Mouse (Mus musculus): ENCODE results near the gene Lgmn. TPM values are rescaled to one million over a fixed set of nuclear protein-coding genes. Genes with fewer than 3 reads are reported as not detected.

Lgmn gene
- polyA plus RNA-seq, 1 experiment from 2014 or later: 73.1 TPM

DNA sequence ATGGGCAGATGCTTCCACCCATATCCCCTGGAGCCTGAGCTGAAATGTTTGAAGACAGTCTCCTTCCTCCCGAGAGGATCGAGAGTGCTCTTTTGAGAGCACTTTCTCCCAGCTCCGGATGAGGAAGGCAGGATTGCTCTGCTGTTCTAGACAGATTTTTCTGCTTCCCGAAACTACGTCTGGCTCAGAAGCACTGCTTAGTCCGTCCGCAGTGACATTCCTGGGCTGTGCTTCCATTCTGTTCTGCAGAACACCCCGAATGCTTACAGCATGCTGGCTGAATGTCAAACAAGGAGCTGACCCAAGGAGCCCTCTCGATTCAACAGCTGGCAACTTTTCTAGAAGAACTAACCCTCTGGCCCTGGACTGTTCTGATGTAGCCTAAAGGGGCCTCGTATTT lies 10.8 kb upstream of the Lgmn start:
- Histone ChIP-seq H3K9me3 (no peaks in the 10 kb centered on the region), H3K4me2 (replicated peaks) (no peak overlapping the region), H3K4me1 (no peaks in the 10 kb centered on the region), H3K36me3 (no peaks in the 10 kb centered on the region), H3K27ac (replicated peaks) (no peak overlapping the region), H3K27me3 (no peaks in the 10 kb centered on the region), H3K9ac (replicated peaks) (no peak overlapping the region), H3K4me3 (no peak overlapping the region)
- no peak for ATAC-seq (replicated peaks)
- 74% methylated on average over 10 of the region's 10 CpGs for WGBS

DNA sequence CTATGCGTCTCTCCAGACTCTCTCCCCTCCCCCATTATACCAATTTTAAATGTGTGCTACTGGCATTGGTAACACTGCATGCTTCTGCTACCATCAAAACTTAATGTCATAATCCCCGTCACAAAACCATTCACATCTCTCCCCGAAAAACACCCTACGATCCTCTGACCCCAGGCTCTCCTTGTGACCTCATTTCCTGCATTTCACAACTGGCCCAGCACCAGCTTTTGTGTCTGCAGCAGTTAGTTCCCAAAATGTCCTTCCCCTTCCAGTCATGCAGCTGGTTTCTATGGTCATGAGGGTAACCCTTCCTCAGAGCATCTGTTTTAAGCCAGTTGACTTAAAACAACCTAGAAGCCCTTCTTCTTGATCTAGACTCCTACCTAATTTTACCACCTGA lies 5.8 kb upstream of the Lgmn start:
- no peak for ATAC-seq (replicated peaks)
- WGBS: 84% methylated on average over 4 of the region's 4 CpGs
- Histone ChIP-seq H3K9ac (replicated peaks) (no peak overlapping the region), H3K4me3 (no peak overlapping the region), H3K27ac (replicated peaks) (no peak overlapping the region), H3K9me3 (no peaks in the 10 kb centered on the region), H3K36me3 (no peaks in the 10 kb centered on the region), H3K4me2 (replicated peaks) (no peak overlapping the region), H3K4me1 (no peaks in the 10 kb centered on the region), H3K27me3 (no peaks in the 10 kb centered on the region)

DNA sequence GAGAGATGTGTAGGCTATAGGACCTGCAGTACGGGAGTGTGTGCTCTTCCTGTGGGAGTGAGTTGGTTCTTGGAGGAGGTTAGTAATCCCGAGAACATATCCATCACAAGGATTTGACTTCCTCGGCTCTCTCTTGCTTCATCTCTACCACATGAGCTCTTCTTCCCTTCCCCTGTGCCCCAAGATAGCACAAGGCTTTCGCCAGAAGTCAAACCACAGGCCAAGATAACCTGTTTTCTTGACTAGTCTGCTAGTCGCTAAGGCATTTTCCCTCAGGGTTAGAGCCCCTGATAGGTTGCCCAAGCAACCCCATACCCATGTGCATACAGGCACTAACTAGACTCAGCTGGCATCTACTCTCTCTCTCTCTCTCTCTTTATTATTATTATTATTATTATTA lies 4.1 kb upstream of the Lgmn start:
- WGBS: 87% methylated on average over 5 of the region's 5 CpGs
- H3K4me3 ChIP-seq: no peak overlapping the region
- H3K27me3 ChIP-seq: no peaks in the 10 kb centered on the region
- peaks cover 10% of the 10 kb centered on the region for H3K4me1 ChIP-seq
- no peak overlapping the region for H3K4me2 ChIP-seq (replicated peaks)
- no peak overlapping the region for H3K9ac ChIP-seq (replicated peaks)
- no peaks in the 10 kb centered on the region for H3K9me3 ChIP-seq
- no peak for ATAC-seq (replicated peaks)
- H3K27ac ChIP-seq (replicated peaks): no peak overlapping the region
- no peaks in the 10 kb centered on the region for H3K36me3 ChIP-seq

DNA sequence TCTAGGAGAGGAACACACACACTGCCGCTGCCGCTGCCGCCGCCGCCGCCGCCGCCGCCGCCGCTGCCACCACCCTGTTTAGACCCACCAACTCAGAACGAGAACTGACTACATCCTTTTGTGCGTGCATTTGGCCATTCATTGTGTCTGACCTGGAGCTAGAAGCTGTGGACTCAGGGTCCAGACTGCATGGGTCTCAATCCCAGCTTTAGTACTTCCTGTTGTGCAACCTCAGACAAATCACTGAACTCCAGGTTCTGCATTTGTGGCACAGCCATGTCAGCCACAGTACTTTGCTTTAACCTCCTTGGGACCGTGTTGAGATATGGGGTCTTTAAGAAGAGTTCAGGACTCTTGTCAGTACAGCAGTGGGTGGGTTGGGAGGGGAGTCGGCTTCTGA lies 3.0 kb upstream of the Lgmn start:
- 86% methylated on average over 15 of the region's 15 CpGs for WGBS
- ATAC-seq (replicated peaks): no peak
- Histone ChIP-seq H3K27me3 (no peaks in the 10 kb centered on the region), H3K4me1 (peaks cover 19% of the 10 kb centered on the region), H3K36me3 (no peaks in the 10 kb centered on the region), H3K9me3 (no peaks in the 10 kb centered on the region), H3K4me2 (replicated peaks) (no peak overlapping the region), H3K4me3 (no peak overlapping the region), H3K9ac (replicated peaks) (no peak overlapping the region), H3K27ac (replicated peaks) (no peak overlapping the region)

DNA sequence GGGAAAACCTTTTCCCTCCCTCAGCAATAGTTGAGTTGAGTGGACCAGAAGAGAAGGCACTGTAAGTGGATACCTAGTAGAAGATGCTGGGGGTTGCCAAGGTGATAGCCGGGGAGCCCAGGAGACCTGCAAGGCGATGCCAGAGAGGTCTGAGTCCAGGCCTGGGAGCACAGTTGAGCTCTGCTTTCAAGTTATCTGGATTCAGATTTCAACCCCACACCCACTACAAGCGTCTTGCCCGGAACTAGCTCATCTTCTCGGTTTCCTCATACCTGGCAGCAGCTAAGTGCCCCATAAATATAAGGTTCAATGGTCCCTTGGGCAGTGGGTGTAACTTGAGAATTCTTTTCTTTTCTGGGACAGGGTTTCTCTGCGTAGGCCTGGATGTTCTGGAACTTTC lies 1.5 kb upstream of the Lgmn start:
- Histone ChIP-seq H3K36me3 (no peaks in the 10 kb centered on the region), H3K9ac (replicated peaks) (no peak overlapping the region), H3K4me1 (peaks cover 22% of the 10 kb centered on the region), H3K4me2 (replicated peaks) (no peak overlapping the region), H3K4me3 (no peak overlapping the region), H3K9me3 (no peaks in the 10 kb centered on the region), H3K27me3 (no peaks in the 10 kb centered on the region), H3K27ac (replicated peaks) (no peak overlapping the region)
- ATAC-seq (replicated peaks): no peak
- 93% methylated on average over 6 of the region's 6 CpGs for WGBS

DNA sequence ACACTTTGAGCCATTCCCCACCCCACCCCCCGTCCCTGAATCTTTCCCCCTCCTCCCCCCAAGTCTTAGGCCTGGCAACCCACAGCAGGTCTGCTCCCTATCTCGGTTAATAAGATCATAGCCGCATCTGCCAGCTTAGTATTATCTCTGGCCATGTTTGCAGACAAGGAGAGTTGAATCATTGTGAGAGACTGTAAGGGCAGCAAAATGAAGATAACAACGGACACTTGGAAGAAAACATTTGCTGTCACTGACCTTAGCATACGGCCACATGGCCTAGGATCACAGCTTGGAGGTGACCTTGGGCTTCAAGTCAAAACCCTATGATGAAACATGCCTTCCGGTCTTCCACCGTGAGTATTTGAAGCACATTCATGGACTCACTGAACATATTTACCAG lies 938 bp upstream of the Lgmn start:
- Histone ChIP-seq H3K4me2 (replicated peaks) (no peak overlapping the region), H3K9me3 (no peaks in the 10 kb centered on the region), H3K27ac (replicated peaks) (no peak overlapping the region), H3K27me3 (no peaks in the 10 kb centered on the region), H3K9ac (replicated peaks) (no peak overlapping the region), H3K4me1 (peaks cover 22% of the 10 kb centered on the region), H3K36me3 (no peaks in the 10 kb centered on the region), H3K4me3 (no peak overlapping the region)
- WGBS: 89% methylated on average over 7 of the region's 7 CpGs
- no peak for ATAC-seq (replicated peaks)

DNA sequence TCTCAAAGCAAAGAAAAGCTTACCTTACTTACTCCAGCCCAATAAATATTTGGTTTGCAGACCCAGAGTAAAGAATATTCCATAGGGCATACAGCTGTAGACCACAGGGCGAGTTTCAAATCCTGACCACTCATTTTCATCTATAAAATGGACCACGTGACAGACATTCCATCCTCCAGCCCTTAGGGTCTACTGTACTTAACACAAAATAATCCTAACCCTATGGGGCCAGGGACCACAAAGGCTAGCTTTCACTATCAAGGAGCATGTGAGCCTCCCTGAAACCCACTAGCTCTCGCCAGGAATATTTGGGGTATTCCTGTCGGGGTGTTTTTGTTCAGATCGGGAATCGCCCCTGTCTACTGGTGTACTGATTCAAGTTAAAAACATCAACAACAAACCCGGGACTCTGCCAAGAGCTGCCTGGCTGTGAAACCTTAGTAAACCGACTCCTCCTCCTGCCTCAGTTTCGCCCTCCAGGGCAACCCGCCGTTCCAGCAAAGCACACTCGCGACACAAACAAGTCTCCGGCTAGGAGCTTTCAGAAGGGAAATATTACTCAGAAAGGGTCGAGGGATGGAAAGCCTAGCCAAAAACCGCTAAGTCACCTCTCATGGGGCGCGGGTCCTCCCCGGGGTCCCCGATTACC lies 506 bp downstream of the Lgmn start:
- 3% methylated on average over 20 of the region's 20 CpGs for WGBS
- Histone ChIP-seq H3K4me1 (peaks cover 22% of the 10 kb centered on the region), H3K9me3 (no peaks in the 10 kb centered on the region), H3K27me3 (no peaks in the 10 kb centered on the region), H3K36me3 (no peaks in the 10 kb centered on the region), H3K9ac (replicated peaks) (peak overlapping the region; percentile 77), H3K4me2 (replicated peaks) (peak overlapping the region; percentile 62), H3K4me3 (peak overlapping the region; percentile 78), H3K27ac (replicated peaks) (peak overlapping the region; percentile 64)
- ATAC-seq (replicated peaks): peak; percentile 59

DNA sequence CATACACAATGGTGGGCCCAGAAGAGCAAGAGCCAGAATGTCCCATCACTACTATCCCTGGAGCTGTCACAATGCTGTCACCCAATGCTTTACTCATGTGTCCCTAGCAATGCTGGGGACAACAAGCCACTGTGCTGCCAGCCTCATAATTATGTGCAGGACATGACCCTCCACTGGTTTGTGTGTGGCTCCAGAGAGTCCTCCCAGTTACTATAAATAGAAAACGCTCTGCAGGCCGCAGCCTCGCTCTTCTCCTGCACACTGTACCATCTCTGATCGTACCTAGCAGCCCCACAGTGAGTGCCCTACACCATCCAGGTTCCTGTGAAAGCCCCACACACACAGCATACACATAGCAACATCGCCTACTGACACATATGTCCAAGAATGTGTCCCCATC lies 1.7 kb downstream of the Lgmn start:
- ATAC-seq (replicated peaks): no peak
- no peak overlapping the region for H3K27ac ChIP-seq (replicated peaks)
- H3K27me3 ChIP-seq: no peaks in the 10 kb centered on the region
- 84% methylated on average over 5 of the region's 5 CpGs for WGBS
- H3K4me3 ChIP-seq: peak overlapping the region; percentile 78; the same call in 1 of the 2 replicates
- no peak overlapping the region for H3K4me2 ChIP-seq (replicated peaks)
- H3K9ac ChIP-seq (replicated peaks): no peak overlapping the region
- H3K4me1 ChIP-seq: peaks cover 22% of the 10 kb centered on the region
- no peaks in the 10 kb centered on the region for H3K36me3 ChIP-seq
- H3K9me3 ChIP-seq: no peaks in the 10 kb centered on the region

DNA sequence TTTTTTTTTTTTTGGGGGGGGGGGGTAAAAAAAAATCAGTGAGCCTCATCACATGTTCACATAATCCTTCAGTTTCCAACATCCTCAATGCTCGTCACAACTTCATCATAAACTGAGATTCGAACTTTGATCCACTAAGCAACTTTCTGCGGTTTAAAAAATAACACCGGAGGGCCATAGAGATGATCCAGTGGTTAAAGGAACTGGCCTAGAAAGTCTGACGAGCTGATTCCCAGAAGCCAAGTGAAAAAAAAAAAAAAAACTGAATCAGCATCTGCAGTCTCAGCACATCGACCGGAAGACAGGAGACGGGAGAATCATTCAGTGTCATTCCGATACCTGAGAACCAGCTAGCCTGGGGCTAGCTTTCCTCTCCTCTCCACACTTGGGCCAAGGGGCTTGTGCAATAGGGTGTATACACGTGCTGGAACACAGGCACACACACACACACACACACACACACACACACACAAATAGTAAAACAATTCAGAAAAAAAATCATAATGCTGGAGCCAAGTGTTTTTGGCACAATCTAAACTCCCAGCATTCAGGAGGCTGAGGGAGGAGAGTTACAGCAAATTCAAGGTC lies 2.6 kb downstream of the Lgmn start:
- no peak overlapping the region for H3K27ac ChIP-seq (replicated peaks)
- peaks cover 22% of the 10 kb centered on the region for H3K4me1 ChIP-seq
- no peak for ATAC-seq (replicated peaks)
- H3K9me3 ChIP-seq: no peaks in the 10 kb centered on the region
- H3K4me2 ChIP-seq (replicated peaks): no peak overlapping the region
- 78% methylated on average over 10 of the region's 10 CpGs for WGBS
- no peak overlapping the region for H3K9ac ChIP-seq (replicated peaks)
- no peak overlapping the region for H3K4me3 ChIP-seq
- no peaks in the 10 kb centered on the region for H3K27me3 ChIP-seq
- no peaks in the 10 kb centered on the region for H3K36me3 ChIP-seq

DNA sequence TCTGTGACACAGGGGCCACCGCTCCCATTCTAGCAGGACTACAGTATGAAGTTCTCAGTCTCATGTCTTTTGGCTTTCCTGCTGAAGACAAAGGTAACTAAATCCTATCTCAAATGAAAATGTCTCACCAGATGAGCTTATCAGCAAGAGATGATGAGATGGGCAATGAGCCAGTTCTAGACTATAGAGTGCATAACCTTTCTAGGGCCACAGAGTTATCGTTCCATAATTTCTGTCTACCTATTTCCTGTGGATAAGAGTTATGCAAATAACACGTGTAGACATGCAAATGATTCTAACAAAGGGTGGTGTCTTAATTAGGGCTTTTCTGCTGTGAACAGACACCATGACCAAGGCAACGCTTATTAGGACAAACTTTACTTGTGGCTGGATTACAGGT lies 5.5 kb downstream of the Lgmn start:
- WGBS: 86% methylated on average over 4 of the region's 4 CpGs
- no peak overlapping the region for H3K4me2 ChIP-seq (replicated peaks)
- H3K9ac ChIP-seq (replicated peaks): no peak overlapping the region
- no peaks in the 10 kb centered on the region for H3K27me3 ChIP-seq
- H3K27ac ChIP-seq (replicated peaks): no peak overlapping the region
- no peak for ATAC-seq (replicated peaks)
- H3K4me1 ChIP-seq: peaks cover 16% of the 10 kb centered on the region
- no peaks in the 10 kb centered on the region for H3K36me3 ChIP-seq
- no peaks in the 10 kb centered on the region for H3K9me3 ChIP-seq
- H3K4me3 ChIP-seq: no peak overlapping the region

DNA sequence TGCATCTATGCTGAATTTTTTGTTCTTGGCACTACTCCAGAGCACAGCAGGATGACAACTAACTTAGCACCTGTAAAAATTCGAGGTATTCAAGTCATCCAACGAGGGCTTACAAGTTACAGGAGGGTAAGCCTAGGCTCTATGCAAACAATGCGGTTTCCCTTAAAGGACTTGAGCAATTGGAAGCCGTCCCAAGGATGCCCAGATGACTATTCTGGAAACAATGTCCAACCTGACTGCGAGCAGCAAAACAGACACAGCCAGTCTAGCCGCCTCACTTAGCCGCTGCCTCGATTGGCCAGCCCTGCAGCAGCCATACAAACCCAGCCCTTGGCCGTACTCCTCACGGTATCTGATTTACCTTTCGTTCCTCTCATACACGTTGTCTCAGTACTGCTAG lies 7.4 kb downstream of the Lgmn start:
- 82% methylated on average over 12 of the region's 12 CpGs for WGBS
- no peak overlapping the region for H3K4me3 ChIP-seq
- ATAC-seq (replicated peaks): no peak

DNA sequence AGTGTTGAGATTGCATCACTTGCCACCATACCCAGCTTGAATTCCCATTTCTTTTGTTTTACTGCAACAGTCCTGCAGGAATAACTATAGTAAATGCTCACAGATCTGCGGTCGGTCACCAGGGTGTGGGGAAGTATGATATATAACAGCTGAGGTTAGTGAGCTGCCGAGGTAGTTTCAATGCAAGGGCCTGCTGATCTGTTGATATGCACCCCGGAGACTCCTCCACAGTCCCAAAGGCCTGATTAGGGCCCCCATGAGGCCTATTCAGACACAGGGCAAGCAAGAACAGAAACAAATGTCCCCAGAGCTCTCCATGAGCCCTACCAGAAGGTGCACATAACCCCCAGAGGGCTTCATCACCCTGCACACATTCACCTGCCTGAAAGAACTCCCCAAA lies 9.4 kb downstream of the Lgmn start:
- no peak for ATAC-seq (replicated peaks)
- H3K36me3 ChIP-seq: no peaks in the 10 kb centered on the region
- H3K4me3 ChIP-seq: no peak overlapping the region
- no peak overlapping the region for H3K27ac ChIP-seq (replicated peaks)
- H3K9ac ChIP-seq (replicated peaks): no peak overlapping the region
- no peak overlapping the region for H3K4me2 ChIP-seq (replicated peaks)
- no peaks in the 10 kb centered on the region for H3K4me1 ChIP-seq
- WGBS: 81% methylated on average over 4 of the region's 4 CpGs
- no peaks in the 10 kb centered on the region for H3K27me3 ChIP-seq
- H3K9me3 ChIP-seq: no peaks in the 10 kb centered on the region

More for the DNA sequence above, 7.4 kb downstream of the Lgmn start:
- Histone ChIP-seq H3K27me3 (no peaks in the 10 kb centered on the region), H3K4me2 (replicated peaks) (no peak overlapping the region), H3K36me3 (no peaks in the 10 kb centered on the region), H3K4me1 (no peaks in the 10 kb centered on the region), H3K9ac (replicated peaks) (no peak overlapping the region), H3K27ac (replicated peaks) (no peak overlapping the region), H3K9me3 (no peaks in the 10 kb centered on the region)

DNA sequence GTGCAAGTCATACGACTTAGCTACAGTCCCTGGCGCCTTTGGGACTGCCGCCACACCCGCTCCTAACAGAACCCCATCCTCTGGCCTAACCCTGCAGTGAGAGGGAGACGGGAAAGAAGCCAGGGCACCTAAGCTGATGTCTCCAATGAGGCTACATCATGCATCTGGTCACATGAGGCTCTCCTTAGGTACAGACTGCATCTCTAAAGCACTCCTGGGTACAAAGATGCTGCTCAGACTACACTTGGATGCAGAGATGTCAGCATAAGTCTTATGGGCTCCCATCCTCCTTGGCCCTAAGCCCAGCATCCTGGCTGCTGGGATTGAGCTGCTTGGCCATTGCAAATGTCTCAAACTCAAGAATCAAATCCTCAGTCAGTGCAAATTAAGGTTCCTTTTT lies 10.0 kb downstream of the Lgmn start:
- Histone ChIP-seq H3K27ac (replicated peaks) (no peak overlapping the region), H3K36me3 (no peaks in the 10 kb centered on the region), H3K9me3 (no peaks in the 10 kb centered on the region), H3K4me3 (no peak overlapping the region), H3K4me2 (replicated peaks) (no peak overlapping the region), H3K4me1 (no peaks in the 10 kb centered on the region), H3K27me3 (no peaks in the 10 kb centered on the region), H3K9ac (replicated peaks) (no peak overlapping the region)
- ATAC-seq (replicated peaks): no peak
- 96% methylated on average over 5 of the region's 5 CpGs for WGBS

All from forebrain, embryonic 15.5 days (tissue).